Mouse (Mus musculus): Measurements from ENCODE around the gene Mrps2.

- TF ChIP-seq CTCF (IDR thresholded peaks at IDR 0.05; ENCODE audit: borderline replicate concordance, insufficient read depth, low read depth, low read length) (peak; percentile 67), POLR2A (IDR thresholded peaks at IDR 0.05; ENCODE audit: borderline replicate concordance, insufficient read depth, low read length) (no peak)
These were observed 3.9 kb upstream of the Mrps2 start for GRCm38 (mm10) chr2:28463919-28464318.

Data from cerebellum, adult 2 months (tissue).